Mouse (Mus musculus): ENCODE results near the gene Vmn1r57.
"Not testable (repeated sequence)": the region's sequence is repeated elsewhere in the genome, so short reads cannot be mapped to it uniquely, and the experiment has no call there.

Gene Vmn1r57

GRCm38 (mm10) chr7:5218193-5218592 lies at the start of gene Vmn1r57:
Gene Vmn1r57, plus strand, starts transcription at chr7:5218493.
- DNase-seq (ENCODE audit: low read depth, low spot score): not testable (repeated sequence)

DNA sequence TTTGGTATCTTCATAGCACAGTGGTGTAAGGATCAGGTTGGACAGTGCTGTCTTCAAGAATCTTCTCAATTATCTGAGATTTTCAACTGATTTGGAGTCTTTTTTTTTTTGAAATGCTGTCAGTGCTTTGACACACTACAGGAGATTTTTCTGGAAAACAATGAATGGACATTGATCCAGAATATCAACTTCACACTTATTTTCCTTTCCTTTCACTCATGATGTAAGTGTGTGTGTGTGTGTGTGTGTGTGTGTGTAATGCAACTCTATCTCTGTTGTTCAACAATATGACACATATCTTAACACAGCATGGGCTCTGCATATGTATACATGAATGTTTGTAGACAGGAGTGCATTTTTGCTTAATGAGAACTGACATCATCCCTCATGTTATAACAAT lies 21.6 kb upstream of the Vmn1r57 start, which contains the start of gene Vmn1r56:
Vmn1r56 (minus strand) TSS at position 101 of the 400 bp plus-strand sequence.
- DNase-seq (ENCODE audit: low read depth, low spot score): not testable (repeated sequence)

- DNase-seq (ENCODE audit: low read depth, low spot score): no peak
These were observed 44.8 kb downstream of the Vmn1r57 start for GRCm38 (mm10) chr7:5263051-5263450.

Data from WW6 (cell line).